Mouse (Mus musculus) liver, embryonic 12.5 days (tissue): Measurements from ENCODE around the gene Kcnj12. TPM values are rescaled to one million over a fixed set of nuclear protein-coding genes. Genes with fewer than 3 reads are reported as not detected.

Source experiments
- ATAC-seq: fragments of 200-750 bp; cut with Nextera tagmentation; 2 replicates; pipeline ENCODE4 v1.8.0; 2017; ENCODE audit warnings: moderate number of reproducible peaks, mild to moderate bottlenecking, moderate library complexity
- H3K27ac ChIP-seq: fragments of 300-500 bp; sonication (generic); 2 replicates; pipeline ENCODE4 v1.5.1; 2016; ENCODE audit warnings: mild to moderate bottlenecking
- H3K27me3 ChIP-seq: fragments of 300-500 bp; sonication (generic); replicated peaks from 2 replicates; pipeline ENCODE4 v1.6.1; 2016; ENCODE audit warnings: mild to moderate bottlenecking, moderate library complexity
- H3K36me3 ChIP-seq: fragments of 300-500 bp; sonication (generic); 2 replicates; pipeline ENCODE4 v1.6.1; 2016; ENCODE audit warnings: mild to moderate bottlenecking, moderate library complexity
- H3K4me1 ChIP-seq: fragments of 300-500 bp; sonication (generic); 2 replicates; pipeline ENCODE4 v1.6.1; 2016
- H3K4me2 ChIP-seq: fragments of 300-500 bp; sonication (generic); 2 replicates; pipeline ENCODE4 v1.6.1; 2016; ENCODE audit warnings: mild to moderate bottlenecking, moderate library complexity
- H3K4me3 ChIP-seq: fragments of 300-500 bp; sonication (generic); 2 replicates; pipeline ENCODE4 v1.5.1; 2016; ENCODE audit warnings: mild to moderate bottlenecking, moderate library complexity
- H3K9ac ChIP-seq: fragments of 300-500 bp; sonication (generic); 2 replicates; pipeline ENCODE4 v1.6.1; 2016; ENCODE audit warnings: mild to moderate bottlenecking, moderate library complexity
- H3K9me3 ChIP-seq: fragments of 300-500 bp; sonication (generic); replicated peaks from 2 replicates; pipeline ENCODE4 v1.6.1; 2016; ENCODE audit warnings: mild to moderate bottlenecking, moderate library complexity
- WGBS: fragments of 180-500 bp; shearing (Covaris S2); methylation state at CpG from one replicate; pipeline ENCODE4 v1.1.7; 2016; ENCODE audit not compliant: insufficient replicate concordance; 5-methylcytosine and 5-hydroxymethylcytosine counted together
- polyA plus RNA-seq: library from polyadenylated mRNA; unstranded; fragments of >200 nt; fragmentation: Nextera tagmentation; extraction: Ambion mirVana; gene quantifications from 2 replicates; pipeline ENCODE4 v1.2.1, GENCODE M21; 2016

Kcnj12 gene
- polyA plus RNA-seq, 1 experiment from 2014 or later, result 0.07 TPM

GRCm38 (mm10) chr11:61004781-61005180, 17.6 kb upstream of the Kcnj12 start:
- no peak for ATAC-seq
- Histone ChIP-seq H3K27ac (no peak overlapping the region), H3K4me2 (no peak overlapping the region), H3K27me3 (peaks cover 10% of the 10 kb centered on the region; the same call in 1 of the 2 replicates), H3K4me3 (no peak overlapping the region), H3K9ac (no peak overlapping the region), H3K4me1 (no peaks in the 10 kb centered on the region), H3K9me3 (no peaks in the 10 kb centered on the region), H3K36me3 (no peaks in the 10 kb centered on the region)
- 53% methylated on average over 5 of the region's 5 CpGs for WGBS

GRCm38 (mm10) chr11:61005345-61005744, 17.0 kb upstream of the Kcnj12 start:
- Histone ChIP-seq H3K27ac (no peak overlapping the region), H3K27me3 (peaks cover 10% of the 10 kb centered on the region; the same call in 1 of the 2 replicates), H3K9me3 (no peaks in the 10 kb centered on the region), H3K4me1 (no peaks in the 10 kb centered on the region), H3K9ac (no peak overlapping the region), H3K4me2 (no peak overlapping the region), H3K36me3 (no peaks in the 10 kb centered on the region), H3K4me3 (no peak overlapping the region)
- ATAC-seq, result no peak
- WGBS, result 34% methylated on average over 6 of the region's 6 CpGs

GRCm38 (mm10) chr11:61011736-61012294, 10.5 kb upstream of the Kcnj12 start:
- Histone ChIP-seq H3K36me3 (no peaks in the 10 kb centered on the region), H3K27ac (no peak overlapping the region), H3K4me2 (no peak overlapping the region), H3K9me3 (no peaks in the 10 kb centered on the region), H3K4me3 (no peak overlapping the region), H3K27me3 (peaks cover 32% of the 10 kb centered on the region), H3K9ac (no peak overlapping the region), H3K4me1 (no peaks in the 10 kb centered on the region)
- no peak for ATAC-seq
- WGBS, result 44% methylated on average over 9 of the region's 9 CpGs

- 31% methylated on average over 8 of the region's 8 CpGs for WGBS
- no peaks in the 10 kb centered on the region for H3K9me3 ChIP-seq
- H3K27ac ChIP-seq, result no peak overlapping the region
- peaks cover 62% of the 10 kb centered on the region for H3K27me3 ChIP-seq
- peaks cover 1% of the 10 kb centered on the region for H3K4me1 ChIP-seq
- H3K9ac ChIP-seq, result no peak overlapping the region
- no peaks in the 10 kb centered on the region for H3K36me3 ChIP-seq
- no peak overlapping the region for H3K4me2 ChIP-seq
- ATAC-seq, result no peak
- no peak overlapping the region for H3K4me3 ChIP-seq
These were observed 5.4 kb upstream of the Kcnj12 start for GRCm38 (mm10) chr11:61016866-61017398.

- peaks cover 90% of the 10 kb centered on the region for H3K27me3 ChIP-seq
- no peak overlapping the region for H3K4me2 ChIP-seq
- H3K27ac ChIP-seq, result no peak overlapping the region
- no peak overlapping the region for H3K9ac ChIP-seq
- 59% methylated on average over 5 of the region's 5 CpGs for WGBS
- no peaks in the 10 kb centered on the region for H3K36me3 ChIP-seq
- H3K4me1 ChIP-seq, result peaks cover 6% of the 10 kb centered on the region
- ATAC-seq, result no peak
- no peaks in the 10 kb centered on the region for H3K9me3 ChIP-seq
- H3K4me3 ChIP-seq, result no peak overlapping the region
These were observed 1.2 kb upstream of the Kcnj12 start for GRCm38 (mm10) chr11:61021129-61021528.

- no peak for ATAC-seq
- no peak overlapping the region for H3K9ac ChIP-seq
- no peaks in the 10 kb centered on the region for H3K9me3 ChIP-seq
These were observed 451 bp upstream of the Kcnj12 start for GRCm38 (mm10) chr11:61021676-61022549.

GRCm38 (mm10) chr11:61023416-61024200, 1.2 kb downstream of the Kcnj12 start:
- Histone ChIP-seq H3K4me1 (peaks cover 6% of the 10 kb centered on the region), H3K4me3 (no peak overlapping the region), H3K27ac (no peak overlapping the region), H3K27me3 (peaks cover 94% of the 10 kb centered on the region), H3K4me2 (no peak overlapping the region), H3K9ac (no peak overlapping the region), H3K36me3 (no peaks in the 10 kb centered on the region), H3K9me3 (no peaks in the 10 kb centered on the region)
- 39% methylated on average over 9 of the region's 9 CpGs for WGBS
- no peak for ATAC-seq

More at GRCm38 (mm10) chr11:61021676-61022549, 451 bp upstream of the Kcnj12 start:
- Histone ChIP-seq H3K27me3 (peaks cover 90% of the 10 kb centered on the region), H3K4me3 (peak overlapping the region; percentile 42), H3K27ac (no peak overlapping the region), H3K4me2 (peak overlapping the region; percentile 65), H3K36me3 (no peaks in the 10 kb centered on the region), H3K4me1 (peaks cover 6% of the 10 kb centered on the region)
- WGBS, result 3% methylated on average over 68 of the region's 68 CpGs

- ATAC-seq, result no peak
- H3K4me2 ChIP-seq, result no peak overlapping the region
- H3K4me1 ChIP-seq, result peaks cover 6% of the 10 kb centered on the region
- no peak overlapping the region for H3K9ac ChIP-seq
- no peaks in the 10 kb centered on the region for H3K36me3 ChIP-seq
- peaks cover 86% of the 10 kb centered on the region for H3K27me3 ChIP-seq
- H3K4me3 ChIP-seq, result no peak overlapping the region
- 59% methylated on average over 6 of the region's 6 CpGs for WGBS
- no peak overlapping the region for H3K27ac ChIP-seq
- H3K9me3 ChIP-seq, result no peaks in the 10 kb centered on the region
These were observed 2.0 kb downstream of the Kcnj12 start for GRCm38 (mm10) chr11:61024388-61024787.

- no peaks in the 10 kb centered on the region for H3K36me3 ChIP-seq
- no peak overlapping the region for H3K4me2 ChIP-seq
- no peak for ATAC-seq
- H3K4me1 ChIP-seq, result peaks cover 6% of the 10 kb centered on the region
- peaks cover 80% of the 10 kb centered on the region for H3K27me3 ChIP-seq
- no peak overlapping the region for H3K27ac ChIP-seq
- 55% methylated on average over 6 of the region's 6 CpGs for WGBS
- no peak overlapping the region for H3K4me3 ChIP-seq
- no peak overlapping the region for H3K9ac ChIP-seq
- H3K9me3 ChIP-seq, result no peaks in the 10 kb centered on the region
These were observed 2.6 kb downstream of the Kcnj12 start for GRCm38 (mm10) chr11:61024996-61025395.

GRCm38 (mm10) chr11:61025594-61025993, 3.2 kb downstream of the Kcnj12 start:
- Histone ChIP-seq H3K27me3 (peaks cover 74% of the 10 kb centered on the region), H3K4me2 (no peak overlapping the region), H3K9ac (no peak overlapping the region), H3K4me1 (peaks cover 6% of the 10 kb centered on the region), H3K4me3 (no peak overlapping the region), H3K36me3 (no peaks in the 10 kb centered on the region), H3K9me3 (no peaks in the 10 kb centered on the region), H3K27ac (no peak overlapping the region)
- no peak for ATAC-seq
- 48% methylated on average over 7 of the region's 7 CpGs for WGBS

- WGBS, result 52% methylated on average over 6 of the region's 6 CpGs
- Histone ChIP-seq H3K9me3 (no peaks in the 10 kb centered on the region), H3K4me1 (peaks cover 6% of the 10 kb centered on the region), H3K4me3 (no peak overlapping the region), H3K36me3 (no peaks in the 10 kb centered on the region), H3K4me2 (no peak overlapping the region), H3K27ac (no peak overlapping the region), H3K9ac (no peak overlapping the region), H3K27me3 (peaks cover 66% of the 10 kb centered on the region)
- ATAC-seq, result no peak
These were observed 4.0 kb downstream of the Kcnj12 start for GRCm38 (mm10) chr11:61026381-61026780.

GRCm38 (mm10) chr11:61027160-61027559, 4.8 kb downstream of the Kcnj12 start:
- 78% methylated on average over 4 of the region's 4 CpGs for WGBS
- no peak for ATAC-seq
- Histone ChIP-seq H3K4me2 (no peak overlapping the region), H3K9me3 (no peaks in the 10 kb centered on the region), H3K27me3 (peaks cover 58% of the 10 kb centered on the region), H3K4me3 (no peak overlapping the region), H3K36me3 (no peaks in the 10 kb centered on the region), H3K27ac (no peak overlapping the region), H3K4me1 (peaks cover 3% of the 10 kb centered on the region), H3K9ac (no peak overlapping the region)
